Mouse (Mus musculus) left cerebral cortex, postnatal 14 days (tissue): ENCODE measurements at regions not wholly inside any gene's neighbourhood (a gene's known extent, or its start where the extent isn't known, plus 50 kb on each side); places are given as distances from the start of the nearest gene placed in this dataset.
A peak's percentile ranks its signal among the peaks of the same experiment; 100 is the strongest.
"Not testable (repeated sequence)": the region's sequence is repeated elsewhere in the genome, so short reads cannot be mapped to it uniquely, and the experiment has no call there.

Source experiments
- DNase-seq, 2 experiments: peaks; one replicate each; pipeline ENCODE4 v3.0.0; 2021 to 2022; ENCODE audit warnings: low spot score in 2 of 2, mixed read lengths in 1 of 2
- intact Hi-C: fragments of 180-260 bp; cut with DNase I; formaldehyde crosslinking; loops from one replicate; pipeline ENCODE4 v1.15.1; 2025

GRCm38 (mm10) chr10:8136662-8137061 lies 180.6 kb upstream of the Tab2 start:
- no peak for DNase-seq
- intact Hi-C loops, result no loop called here

DNA sequence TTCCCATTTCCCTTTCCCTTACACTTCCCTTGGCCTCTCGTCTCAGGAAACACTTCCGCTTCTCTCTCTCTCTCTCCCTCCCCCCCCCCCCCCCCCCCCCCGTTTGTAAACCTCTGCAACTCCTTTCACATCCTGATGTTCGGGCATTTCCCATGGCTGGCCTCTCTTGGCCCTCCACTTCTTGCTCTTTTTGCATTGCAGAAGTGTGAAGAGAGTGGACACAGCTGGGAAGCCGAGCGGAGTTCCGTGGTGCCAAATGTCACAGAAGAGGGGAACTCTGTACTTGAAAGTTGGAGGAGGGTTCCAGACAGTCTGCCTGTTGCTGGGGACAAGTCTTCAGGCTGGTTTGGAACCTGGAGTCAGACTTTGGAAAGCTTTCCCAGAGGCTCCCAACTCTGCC lies 179.2 kb upstream of the Tab2 start:
- intact Hi-C loops, result no loop called here
- DNase-seq, result no peak

- intact Hi-C loops, result no loop called here
- no peak for DNase-seq
Observed at GRCm38 (mm10) chr10:8134398-8134797, 178.4 kb upstream of the Tab2 start.

DNA sequence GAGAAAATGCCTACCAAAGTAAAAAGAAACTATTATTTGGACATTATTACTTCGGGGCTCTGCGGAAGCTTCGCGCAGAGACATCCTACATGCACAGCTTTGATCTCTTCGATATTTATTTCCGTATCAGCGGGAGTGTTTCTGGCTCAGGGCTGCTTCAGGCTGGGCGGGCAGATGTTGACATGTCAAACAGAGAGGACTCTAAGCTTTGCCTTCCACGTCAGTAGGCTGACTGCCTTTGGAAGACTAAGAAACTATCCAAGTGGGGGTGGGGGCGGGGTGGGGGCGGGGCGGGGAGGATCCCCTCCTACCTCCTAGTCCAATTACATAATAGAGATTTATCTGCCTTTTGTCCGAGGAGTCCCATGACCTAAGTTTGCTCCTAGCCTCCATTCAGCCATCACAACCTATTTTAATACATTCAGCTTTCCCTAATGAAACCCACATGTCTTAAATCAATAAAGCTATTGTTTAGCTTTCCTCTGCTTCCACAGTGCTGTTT lies 177.5 kb upstream of the Tab2 start:
- no peak for DNase-seq
- intact Hi-C loops, result no loop called here

- intact Hi-C loops, result no loop called here
- no peak for DNase-seq
Observed at GRCm38 (mm10) chr10:8132795-8133194, 176.8 kb upstream of the Tab2 start.

DNA sequence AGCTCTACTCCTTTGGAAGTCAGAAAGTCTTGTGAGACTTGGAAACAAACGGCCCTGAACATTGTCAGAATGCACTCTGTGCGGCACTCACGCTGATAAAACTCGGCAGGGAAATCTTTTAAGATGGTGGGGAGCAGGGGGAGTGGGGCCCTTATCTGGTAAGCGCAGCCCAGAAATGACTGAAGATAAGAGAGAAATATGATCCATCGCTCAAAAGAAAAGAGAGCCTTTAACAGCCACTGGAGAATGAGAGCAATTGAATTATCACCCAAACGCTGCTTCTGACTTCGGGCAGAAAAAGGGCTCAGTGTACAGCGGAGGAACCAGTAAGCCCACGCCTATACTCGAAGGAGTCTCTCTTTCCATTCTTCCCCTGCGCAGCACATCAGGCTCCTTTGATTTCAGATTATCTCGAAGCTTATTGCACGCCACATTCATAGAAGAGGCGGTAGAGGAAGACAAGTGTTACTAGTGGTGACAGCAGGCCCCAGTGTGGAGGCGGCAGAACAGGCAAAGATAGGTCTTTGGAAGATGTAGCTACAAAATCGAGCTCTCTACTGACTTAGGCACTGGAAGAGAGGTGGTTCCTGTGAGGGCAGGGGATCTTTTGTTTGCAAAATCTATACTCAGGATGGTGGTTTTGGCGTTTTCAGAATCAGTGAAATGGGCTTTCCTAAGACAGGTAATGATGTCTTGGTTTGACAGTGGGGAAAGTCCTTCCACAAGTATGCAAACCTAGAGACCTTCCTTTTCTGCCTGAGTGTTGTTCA lies 174.6 kb upstream of the Tab2 start:
- peak; percentile 65 to 77 for DNase-seq
- intact Hi-C loops, result no loop called here

DNA sequence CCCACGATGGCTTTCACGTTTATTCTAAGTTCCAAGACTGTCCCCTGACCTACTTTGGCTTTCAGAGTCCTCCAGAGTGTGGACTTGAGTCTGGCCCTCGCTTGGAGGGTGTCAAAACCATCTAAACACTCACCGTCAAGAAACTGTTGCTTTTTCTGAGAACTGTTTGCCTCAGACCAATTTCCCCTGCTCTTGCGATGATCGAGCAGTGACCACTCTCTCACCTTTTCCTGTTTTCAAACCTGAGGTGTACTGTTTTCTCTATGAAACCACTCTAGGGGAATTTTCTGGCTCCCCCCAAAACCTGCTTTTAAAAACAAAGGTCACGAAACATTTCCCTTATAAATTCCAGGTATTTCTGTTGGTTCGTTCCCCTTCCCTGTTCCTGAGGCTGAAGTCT lies 174.0 kb upstream of the Tab2 start:
- DNase-seq, result no peak
- intact Hi-C loops, result no loop called here

- intact Hi-C loops, result no loop called here
- no peak for DNase-seq
Observed at GRCm38 (mm10) chr10:8124124-8124523, 168.1 kb upstream of the Tab2 start.

DNA sequence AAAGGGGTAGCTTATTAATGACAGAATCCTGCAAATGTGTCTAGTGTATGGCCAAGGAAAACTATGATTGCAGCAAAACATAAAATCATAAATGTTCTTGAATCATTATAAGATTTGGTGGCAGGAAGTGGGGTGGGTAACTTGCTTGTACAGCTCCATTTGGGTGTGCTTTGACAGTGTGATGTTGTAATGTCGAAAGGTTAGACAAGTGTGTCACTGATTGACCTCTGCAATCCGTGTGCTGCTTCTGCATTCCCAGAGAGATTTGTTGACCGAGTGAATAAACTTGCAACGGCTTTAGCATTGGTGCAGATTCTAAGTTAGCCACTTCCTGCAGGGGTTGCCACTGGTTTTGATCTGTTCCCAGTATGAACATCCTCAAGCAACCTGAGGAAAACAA lies 165.9 kb upstream of the Tab2 start:
- no peak for DNase-seq
- intact Hi-C loops, result no loop called here

DNA sequence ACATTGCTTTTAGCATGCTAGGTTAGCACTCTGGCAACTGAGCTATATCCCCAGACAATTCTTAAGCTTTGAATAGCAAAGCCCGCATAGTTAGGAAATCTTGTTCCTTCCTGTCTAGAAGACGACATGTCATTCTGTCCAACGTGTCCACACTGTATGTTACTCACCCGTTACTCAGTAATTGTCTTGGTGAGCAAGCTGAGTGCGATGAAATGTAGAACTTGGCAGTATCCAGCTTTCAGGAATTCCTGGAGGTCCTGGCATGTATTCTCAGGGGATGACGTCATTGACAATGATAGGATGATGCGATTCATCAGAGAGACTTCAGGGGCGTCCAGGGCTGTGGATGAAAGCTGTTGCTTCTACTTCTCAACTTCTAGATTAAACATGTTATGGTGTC lies 160.8 kb upstream of the Tab2 start:
- DNase-seq, result no peak
- intact Hi-C loops, result no loop called here

GRCm38 (mm10) chr10:8114932-8115331 lies 158.9 kb upstream of the Tab2 start:
- DNase-seq, intact Hi-C loops: not testable (repeated sequence)

GRCm38 (mm10) chr10:8114530-8114929 lies 158.5 kb upstream of the Tab2 start:
- intact Hi-C loops, result no loop called here
- no peak for DNase-seq

DNA sequence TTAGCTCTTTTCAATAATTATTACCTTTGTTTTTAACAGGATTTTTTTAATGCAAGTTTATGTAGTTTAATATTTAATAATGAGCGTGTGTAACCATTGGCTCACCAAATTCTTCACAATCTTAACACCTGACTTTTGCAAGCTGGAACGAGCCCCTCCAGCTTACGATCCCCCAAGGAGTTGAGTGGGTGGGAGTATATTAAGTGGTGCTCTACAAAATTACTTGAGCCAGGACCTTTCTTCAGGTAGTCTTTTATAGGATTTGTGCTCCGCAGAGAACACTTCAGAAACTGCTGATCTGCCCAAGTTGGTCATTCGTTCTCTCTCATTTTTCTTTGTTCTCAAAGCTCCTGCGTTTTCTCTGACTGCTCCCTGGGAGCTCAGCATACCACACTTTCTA lies 144.5 kb upstream of the Tab2 start:
- DNase-seq, result no peak
- intact Hi-C loops, result no loop called here

- no peak for DNase-seq
- intact Hi-C loops, result no loop called here
Observed at GRCm38 (mm10) chr10:8095924-8096323, 139.9 kb upstream of the Tab2 start.

DNA sequence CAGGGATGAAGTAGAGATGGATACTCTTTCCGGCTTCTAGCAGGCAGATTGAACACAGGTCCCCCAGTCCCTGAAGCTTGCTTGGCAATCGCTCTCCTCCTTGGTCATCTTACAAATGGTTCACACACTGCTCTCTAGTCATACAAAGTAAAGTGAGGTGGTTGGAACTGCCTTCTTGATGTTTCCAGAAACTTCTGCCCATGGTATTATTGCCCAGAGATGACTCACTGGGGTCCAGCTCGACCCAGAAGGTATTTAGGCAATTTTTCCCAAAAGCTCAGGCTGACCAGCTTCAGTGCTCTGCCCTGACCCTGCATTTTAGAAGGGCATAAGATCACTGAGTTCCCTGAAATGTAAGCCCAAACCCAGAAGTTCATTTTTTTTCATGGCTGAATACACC lies 139.2 kb upstream of the Tab2 start:
- intact Hi-C loops, result no loop called here
- DNase-seq, result no peak

DNA sequence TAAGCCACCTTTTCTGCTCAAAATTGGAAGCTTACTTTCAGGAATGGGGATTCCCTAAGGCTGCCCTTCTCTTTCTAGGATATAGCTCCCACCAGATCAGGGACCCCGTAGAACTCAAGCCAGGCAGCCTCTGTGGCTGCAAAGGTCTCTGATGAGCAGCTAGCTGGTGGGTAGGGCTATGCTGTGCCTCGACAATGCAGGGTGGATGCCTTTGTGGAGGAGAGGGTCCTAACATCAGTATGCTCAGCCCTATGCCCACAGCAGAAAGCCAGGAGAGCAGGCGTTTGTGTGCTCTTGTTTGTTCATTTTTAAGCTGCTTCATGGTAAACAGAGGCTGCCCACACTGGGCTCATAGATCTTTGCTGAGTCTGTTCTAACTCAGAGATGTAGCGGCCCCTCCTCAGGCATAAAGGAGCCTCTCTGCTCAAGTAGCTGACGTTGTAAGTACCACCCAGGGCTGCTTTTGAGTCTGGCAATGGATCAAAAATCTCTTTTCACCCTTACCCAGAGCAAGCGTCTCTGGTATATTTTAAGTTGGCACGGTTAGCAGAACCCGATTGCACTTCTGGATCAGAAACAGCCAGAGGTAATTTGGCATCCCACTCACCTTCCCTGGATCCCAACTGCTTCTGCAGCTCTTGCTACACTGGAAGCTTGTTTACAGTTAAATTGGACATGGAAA lies 136.0 kb upstream of the Tab2 start:
- intact Hi-C loops, result no loop called here

GRCm38 (mm10) chr10:8089296-8089695 lies 133.3 kb upstream of the Tab2 start:
- intact Hi-C loops, result no loop called here
- DNase-seq, result no peak

More for the DNA sequence above, 136.0 kb upstream of the Tab2 start:
- peak in 1 of 2 experiments; percentile 9 for DNase-seq

- intact Hi-C loops, result no loop called here
- DNase-seq, result no peak
Observed at GRCm38 (mm10) chr10:8088737-8089136, 132.7 kb upstream of the Tab2 start.

DNA sequence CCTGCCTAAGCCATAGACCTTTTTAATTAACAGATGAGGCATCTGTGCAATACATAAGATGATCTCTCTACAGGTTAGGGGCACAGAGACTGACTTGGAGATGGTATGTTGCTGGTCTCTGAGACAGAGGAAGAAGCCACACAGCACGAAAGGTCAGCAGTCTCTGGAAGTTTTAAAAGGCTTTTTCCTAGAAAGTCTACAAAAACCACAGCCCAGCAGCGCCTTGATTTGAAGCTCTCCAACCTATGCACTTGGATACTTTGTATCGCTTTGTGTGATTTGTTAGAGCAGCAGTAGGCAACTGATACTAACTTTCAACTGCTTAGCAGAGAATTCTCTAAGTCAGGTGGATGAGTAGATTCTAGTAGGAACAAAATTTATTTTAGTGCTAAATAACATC lies 132.3 kb upstream of the Tab2 start:
- DNase-seq, result no peak
- intact Hi-C loops, result no loop called here

DNA sequence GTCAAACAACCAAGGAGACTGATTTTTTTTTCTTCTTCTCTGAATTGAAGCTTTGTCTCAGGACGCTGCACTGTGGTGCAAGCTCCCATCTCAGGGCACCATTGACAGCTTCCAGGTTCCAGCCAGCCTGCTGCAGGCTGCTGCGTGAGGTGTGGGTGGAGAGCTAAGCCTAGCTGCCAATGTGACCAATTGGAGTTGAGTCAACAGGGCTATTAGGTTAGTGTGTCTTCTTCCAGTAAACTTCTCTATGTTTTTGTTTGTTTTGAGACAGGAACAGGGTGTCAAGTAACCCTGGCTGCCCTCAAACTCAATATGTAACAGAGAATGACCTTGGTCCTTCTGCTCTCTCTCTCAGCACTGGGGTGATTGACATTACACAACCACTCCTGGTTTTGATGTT lies 131.1 kb upstream of the Tab2 start:
- DNase-seq, result peak in 1 of 2 experiments; percentile 11
- intact Hi-C loops, result no loop called here

DNA sequence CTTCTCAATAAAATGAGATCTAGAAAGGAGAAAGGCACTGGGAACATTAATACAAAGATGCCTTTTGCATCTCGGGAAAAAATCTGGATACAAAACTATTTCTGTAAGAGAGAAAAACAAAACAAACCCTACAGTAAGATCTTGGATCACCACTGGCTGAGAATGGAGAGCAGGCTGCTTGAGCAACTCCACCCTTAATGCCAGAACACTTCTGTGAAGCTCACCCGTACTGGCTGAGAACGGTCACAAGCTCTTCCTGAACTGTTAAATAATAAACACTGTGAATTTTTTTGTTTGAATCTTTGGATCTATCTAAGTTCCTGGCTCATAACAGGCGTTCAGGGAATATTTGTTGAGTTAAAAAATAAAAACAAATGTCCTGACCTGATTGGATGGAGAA lies 130.4 kb upstream of the Tab2 start:
- no peak for DNase-seq
- intact Hi-C loops, result no loop called here
